Mouse (Mus musculus): ENCODE measurements around the gene Arpc1a.

GRCm38 (mm10) chr5:145083632-145084451 lies at the start of gene Arpc1a, which contains the start of gene Kpna7:
- TF ChIP-seq CTCF (IDR thresholded peaks at IDR 0.05; ENCODE audit: low read depth, low read length) (no peak), POLR2A (IDR thresholded peaks at IDR 0.05; ENCODE audit: borderline replicate concordance, low read depth, low read length) (peak; percentile 64; the same call in 1 of the 2 replicates)

All from bone marrow macrophage, adult 2 months (primary cell).